Comparison of ENCODE assay signal across 9 mouse cellular contexts in the genomic region with DNA sequence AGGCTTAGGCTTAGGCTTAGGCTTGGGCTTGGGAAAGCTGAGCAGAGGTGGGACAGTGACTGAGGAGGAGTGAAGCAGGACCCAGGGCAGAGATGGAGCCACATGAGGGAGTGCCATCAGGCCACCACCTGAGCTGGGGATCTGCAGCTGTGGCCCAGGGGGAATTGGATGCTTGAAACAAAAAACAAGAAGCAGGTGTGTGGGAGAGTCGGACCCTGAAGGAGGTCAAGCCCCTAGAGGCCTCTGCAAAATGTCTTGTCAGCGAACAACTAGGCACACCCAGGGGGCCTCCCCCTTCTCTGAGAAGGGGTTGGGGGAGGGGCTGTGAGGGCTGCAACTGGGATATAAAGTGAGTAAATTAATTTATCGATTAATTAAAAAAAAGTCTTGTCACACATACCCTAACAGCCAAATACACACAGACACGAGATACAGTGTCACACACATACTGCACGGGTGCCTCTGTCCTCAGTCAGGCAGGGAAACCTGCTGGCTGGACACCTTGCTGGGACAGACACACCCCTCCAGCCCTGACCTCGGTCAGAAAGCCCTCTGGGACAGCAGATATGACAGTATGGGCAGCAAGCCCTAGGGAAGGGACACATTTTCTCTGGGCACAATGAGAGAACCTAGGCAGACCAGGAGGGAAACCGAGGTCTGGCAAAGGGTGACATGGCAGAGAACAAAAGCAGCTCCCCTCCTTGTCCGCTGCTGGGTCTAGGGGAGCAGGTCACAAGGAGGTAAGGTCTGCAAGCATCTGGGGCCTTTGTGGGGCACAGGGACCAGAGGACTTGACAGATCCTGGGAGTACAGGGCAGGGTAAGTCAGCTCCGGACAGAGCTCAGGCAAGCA. TPM values are rescaled to one million over a fixed set of nuclear protein-coding genes. Genes with fewer than 3 reads are reported as not detected.
DNase-seq lines count a peak whose midpoint lies in the region; ATAC-seq and TF ChIP-seq lines count a peak whose summit lies in the region.
"Had no signal": no experiment of that assay in that cellular context is flagged by ENCODE, and none has a peak within 500 bp of the region (broad histone marks: within the 10 kb centered on the region; RNA-seq: fewer than 3 reads in every experiment).

No protein-coding gene starts in this region.

- dilution Hi-C loops in CH12.LX (cut with MboI; ENCODE audit: extremely low pct_ligation_motif_present, extremely low pct_unique_long_range_greater_than_20kb, low sequenced_read_pairs): no loop called here

- H3K4me3 ChIP-seq in intestine, embryonic 14.5 days (ENCODE audit: low read depth, low read length): no peak overlapping the region
- H3K4me3 ChIP-seq in intestine, postnatal 0 days (ENCODE audit: low read depth, low read length): no peak overlapping the region
- no peak overlapping the region for H3K4me3 ChIP-seq in CH12.LX (replicated peaks in 1 of 3; ENCODE audit: low read depth in 2 of 3, low read length in 2 of 3, poor library complexity in 1 of 3)
- peak overlapping the region; percentile 68; the same call in 1 of the 2 replicates for H3K4me3 ChIP-seq in embryonic facial prominence, embryonic 13.5 days
- no peak overlapping the region for H3K4me3 ChIP-seq in liver, embryonic 13.5 days (replicated peaks)

- no peaks in the 10 kb centered on the region for H3K9me3 ChIP-seq in intestine, embryonic 14.5 days (ENCODE audit: control insufficient read depth, low read length)
- H3K9me3 ChIP-seq in intestine, postnatal 0 days (ENCODE audit: control insufficient read depth): no peaks in the 10 kb centered on the region
- H3K9me3 ChIP-seq in CH12.LX (replicated peaks; ENCODE audit: low read length): no peaks in the 10 kb centered on the region
- no peaks in the 10 kb centered on the region for H3K9me3 ChIP-seq in embryonic facial prominence, embryonic 13.5 days
- H3K9me3 ChIP-seq in liver, embryonic 13.5 days (replicated peaks): no peaks in the 10 kb centered on the region

- H3K27ac ChIP-seq in intestine, embryonic 14.5 days (ENCODE audit: low read depth): no peak overlapping the region
- H3K27ac ChIP-seq in intestine, postnatal 0 days (ENCODE audit: low read depth, low read length): no peak overlapping the region
- H3K27ac ChIP-seq in CH12.LX (ENCODE audit: insufficient read depth, low read depth): no peak overlapping the region
- H3K27ac ChIP-seq in embryonic facial prominence, embryonic 13.5 days: peak overlapping the region; percentile 91
- peak overlapping the region; percentile 86 for H3K27ac ChIP-seq in liver, embryonic 13.5 days

- ATAC-seq in intestine, embryonic 14.5 days (replicated peaks; ENCODE audit: low FRiP score, low TSS enrichment, low read depth): no peak
- no peak for ATAC-seq in intestine, postnatal 0 days
- ATAC-seq in embryonic facial prominence, embryonic 13.5 days (ENCODE audit: insufficient number of reproducible peaks, insufficient read depth, low FRiP score, low TSS enrichment, low read depth): no peak
- ATAC-seq in liver, embryonic 13.5 days (ENCODE audit: low read depth): no peak

- H3K4me2 ChIP-seq in intestine, embryonic 14.5 days (ENCODE audit: low read length): peak overlapping the region; percentile 64; the same call in 1 of the 2 replicates
- no peak overlapping the region for H3K4me2 ChIP-seq in intestine, postnatal 0 days (replicated peaks; ENCODE audit: low read depth)
- no peak overlapping the region for H3K4me2 ChIP-seq in CH12.LX (ENCODE audit: insufficient read depth, low read depth, poor library complexity, severe bottlenecking)
- peak overlapping the region; percentile 72 for H3K4me2 ChIP-seq in embryonic facial prominence, embryonic 13.5 days
- peak overlapping the region; percentile 92 for H3K4me2 ChIP-seq in liver, embryonic 13.5 days

- no peaks in the 10 kb centered on the region for H3K79me2 ChIP-seq in CH12.LX (replicated peaks; ENCODE audit: control insufficient read depth, extremely low read depth, insufficient read depth, poor library complexity, severe bottlenecking)

- no peak for TF ChIP-seq CTCF in intestine, postnatal 0 days (IDR thresholded peaks at IDR 0.05; ENCODE audit: low read depth)
- no peak for TF ChIP-seq CTCF in CH12.LX (conservative IDR thresholded peaks at IDR 0.05 in 1 of 2, IDR thresholded peaks at IDR 0.05 in 1 of 2; ENCODE audit: low read depth in 2 of 2, low read length in 2 of 2)

- peaks cover 16% of the 10 kb centered on the region for H3K4me1 ChIP-seq in intestine, embryonic 14.5 days (replicated peaks; ENCODE audit: control insufficient read depth, insufficient read depth, low read length)
- peaks cover 7% of the 10 kb centered on the region; the same call in 1 of the 2 replicates for H3K4me1 ChIP-seq in intestine, postnatal 0 days (replicated peaks; ENCODE audit: control insufficient read depth, insufficient read depth, low read length)
- H3K4me1 ChIP-seq in CH12.LX (ENCODE audit: control insufficient read depth in 1 of 2, insufficient read depth in 2 of 2): peaks cover 13 to 50% of the 10 kb centered on the region in 2 experiments
- peaks cover 38% of the 10 kb centered on the region for H3K4me1 ChIP-seq in embryonic facial prominence, embryonic 13.5 days
- H3K4me1 ChIP-seq in liver, embryonic 13.5 days (replicated peaks): peaks cover 61% of the 10 kb centered on the region

- no peak for DNase-seq in intestine, embryonic 14.5 days (ENCODE audit: low spot score)
- DNase-seq in CH12.LX (ENCODE audit: extremely low read depth) (peak; percentile 50), adipocyte (ENCODE audit: low spot score) (no peak)
- DNase-seq in liver, embryonic 13.5 days: no peak
- no peak for DNase-seq in right cerebral cortex, postnatal 4 days
- no peak for DNase-seq in spleen, postnatal 14 days (ENCODE audit: low spot score in 2 of 2)

- H3K27me3 ChIP-seq in intestine, embryonic 14.5 days (replicated peaks; ENCODE audit: control insufficient read depth, insufficient read depth, low read length): no peaks in the 10 kb centered on the region
- no peaks in the 10 kb centered on the region for H3K27me3 ChIP-seq in intestine, postnatal 0 days (replicated peaks; ENCODE audit: control insufficient read depth, insufficient read depth, low read length)
- H3K27me3 ChIP-seq in CH12.LX (replicated peaks): peaks cover 42% of the 10 kb centered on the region
- no peaks in the 10 kb centered on the region for H3K27me3 ChIP-seq in embryonic facial prominence, embryonic 13.5 days
- H3K27me3 ChIP-seq in liver, embryonic 13.5 days: peaks cover 19% of the 10 kb centered on the region; the same call in 1 of the 2 replicates

- TF ChIP-seq EP300 in CH12.LX (IDR thresholded peaks at IDR 0.05; ENCODE audit: low read length): peak; percentile 49; the same call in 1 of the 2 replicates

- no peaks in the 10 kb centered on the region for H3K36me3 ChIP-seq in intestine, embryonic 14.5 days (ENCODE audit: control insufficient read depth, insufficient read depth, low read length)
- no peaks in the 10 kb centered on the region for H3K36me3 ChIP-seq in intestine, postnatal 0 days (ENCODE audit: control insufficient read depth, insufficient read depth)
- no peaks in the 10 kb centered on the region for H3K36me3 ChIP-seq in CH12.LX (replicated peaks in 1 of 2; ENCODE audit: control insufficient read depth in 1 of 2, insufficient read depth in 1 of 2, low read length in 1 of 2)
- H3K36me3 ChIP-seq in embryonic facial prominence, embryonic 13.5 days: no peaks in the 10 kb centered on the region
- H3K36me3 ChIP-seq in liver, embryonic 13.5 days: no peaks in the 10 kb centered on the region

- TF ChIP-seq RAD21 in CH12.LX (IDR thresholded peaks at IDR 0.05; ENCODE audit: low read depth, low read length): no peak

- peak overlapping the region; percentile 81; the same call in 1 of the 2 replicates for H3K9ac ChIP-seq in intestine, embryonic 14.5 days (ENCODE audit: low read length)
- H3K9ac ChIP-seq in intestine, postnatal 0 days (ENCODE audit: low read depth, low read length): no peak overlapping the region
- no peak overlapping the region for H3K9ac ChIP-seq in CH12.LX (ENCODE audit: insufficient read depth, low read depth)
- peak overlapping the region; percentile 86 for H3K9ac ChIP-seq in embryonic facial prominence, embryonic 13.5 days
- peak overlapping the region; percentile 82; the same call in 1 of the 2 replicates for H3K9ac ChIP-seq in liver, embryonic 13.5 days

- in situ Hi-C loops in CH12.LX (cut with MboI; ENCODE audit: low pct_ligation_motif_present, low pct_unique_long_range_greater_than_20kb, low sequenced_read_pairs): no loop called here

- WGBS in intestine, embryonic 14.5 days: 50% methylated on average over 9 of the region's 9 CpGs
- 72% methylated on average over 9 of the region's 9 CpGs for WGBS in intestine, postnatal 0 days
- WGBS in embryonic facial prominence, embryonic 13.5 days: 41% methylated on average over 9 of the region's 9 CpGs
- WGBS in liver, embryonic 13.5 days (ENCODE audit: insufficient replicate concordance): 51% methylated on average over 9 of the region's 9 CpGs

- TF ChIP-seq POLR2A in CH12.LX (IDR thresholded peaks at IDR 0.05; ENCODE audit: low read depth, low read length): no peak

RNA-seq across cellular contexts. Expression of gene Hspa12b, which starts 0.9 kb away (rescaled TPM):
- polyA plus RNA-seq in intestine, embryonic 14.5 days (2014; fragmentation: Nextera tagmentation; extraction: Ambion mirVana): 5.4 and 6.8 TPM in 2 replicates
- polyA plus RNA-seq in intestine, postnatal 0 days (2015; fragmentation: Nextera tagmentation; extraction: Ambion mirVana): 2.1 and 2.3 TPM in 2 replicates
- total RNA-seq in CH12.LX (2012; rRNA removed): 1.3 and 1.7 TPM in 2 replicates
- total RNA-seq in CH12.LX (2014; rRNA removed): 0.24 and 0.56 TPM in 2 replicates
- 2.0 TPM in 2 replicates for polyA plus RNA-seq in CH12.LX (2012; ENCODE audit: insufficient read length, low read depth)
- polyA plus RNA-seq in embryonic facial prominence, embryonic 13.5 days (2015; fragmentation: Nextera tagmentation; extraction: Ambion mirVana): 18.2 TPM in 2 replicates
- polyA plus RNA-seq in liver, embryonic 13.5 days (2015; fragmentation: Nextera tagmentation; extraction: Ambion mirVana): 2.1 and 2.2 TPM in 2 replicates

RNA-seq across cellular contexts. Expression of gene Gm11037, which starts 7.1 kb away (rescaled TPM):
- polyA plus RNA-seq in intestine, embryonic 14.5 days (2014; fragmentation: Nextera tagmentation; extraction: Ambion mirVana): not detected in 2 replicates
- polyA plus RNA-seq in intestine, postnatal 0 days (2015; fragmentation: Nextera tagmentation; extraction: Ambion mirVana): not detected in 2 replicates
- total RNA-seq in CH12.LX (2012; rRNA removed) (not detected in 2 replicates), CH12.LX (2014; rRNA removed) (not detected in 2 replicates)
- polyA plus RNA-seq in CH12.LX (2012; ENCODE audit: insufficient read length, low read depth): not detected in 2 replicates
- not detected in 2 replicates for polyA plus RNA-seq in embryonic facial prominence, embryonic 13.5 days (2015; fragmentation: Nextera tagmentation; extraction: Ambion mirVana)
- polyA plus RNA-seq in liver, embryonic 13.5 days (2015; fragmentation: Nextera tagmentation; extraction: Ambion mirVana): not detected in 2 replicates
- total RNA-seq: left cerebral cortex, postnatal 25 days had no signal

RNA-seq across cellular contexts. Expression of gene 1700037H04Rik, which starts 33.7 kb away (rescaled TPM):
- 91.4 and 93.1 TPM in 2 replicates for polyA plus RNA-seq in intestine, embryonic 14.5 days (2014; fragmentation: Nextera tagmentation; extraction: Ambion mirVana)
- 145 and 164 TPM in 2 replicates for polyA plus RNA-seq in intestine, postnatal 0 days (2015; fragmentation: Nextera tagmentation; extraction: Ambion mirVana)
- total RNA-seq in CH12.LX (2012; rRNA removed) (25.3 and 36.5 TPM in 2 replicates), CH12.LX (2014; rRNA removed) (11.2 and 16.0 TPM in 2 replicates)
- 40.0 and 43.0 TPM in 2 replicates for polyA plus RNA-seq in CH12.LX (2012; ENCODE audit: insufficient read length, low read depth)
- 67.5 and 71.4 TPM in 2 replicates for polyA plus RNA-seq in embryonic facial prominence, embryonic 13.5 days (2015; fragmentation: Nextera tagmentation; extraction: Ambion mirVana)
- 124 and 129 TPM in 2 replicates for polyA plus RNA-seq in liver, embryonic 13.5 days (2015; fragmentation: Nextera tagmentation; extraction: Ambion mirVana)

RNA-seq across cellular contexts. Expression of gene Siglec1, which starts 39.6 kb away (rescaled TPM):
- 0.30 and 0.41 TPM in 2 replicates for polyA plus RNA-seq in intestine, embryonic 14.5 days (2014; fragmentation: Nextera tagmentation; extraction: Ambion mirVana)
- 0.20 and 0.30 TPM in 2 replicates for polyA plus RNA-seq in intestine, postnatal 0 days (2015; fragmentation: Nextera tagmentation; extraction: Ambion mirVana)
- total RNA-seq in CH12.LX (2012; rRNA removed) (0.04 TPM in 1 of 2 replicates, not detected in the other), CH12.LX (2014; rRNA removed) (not detected in 2 replicates)
- 0.05 TPM in 1 of 2 replicates, not detected in the other for polyA plus RNA-seq in CH12.LX (2012; ENCODE audit: insufficient read length, low read depth)
- polyA plus RNA-seq in embryonic facial prominence, embryonic 13.5 days (2015; fragmentation: Nextera tagmentation; extraction: Ambion mirVana): 0.07 and 0.18 TPM in 2 replicates
- polyA plus RNA-seq in liver, embryonic 13.5 days (2015; fragmentation: Nextera tagmentation; extraction: Ambion mirVana): 0.49 and 0.56 TPM in 2 replicates

RNA-seq across cellular contexts. Expression of gene Cenpb, which starts 53.7 kb away (rescaled TPM):
- polyA plus RNA-seq in intestine, embryonic 14.5 days (2014; fragmentation: Nextera tagmentation; extraction: Ambion mirVana): 8.8 and 9.5 TPM in 2 replicates
- polyA plus RNA-seq in intestine, postnatal 0 days (2015; fragmentation: Nextera tagmentation; extraction: Ambion mirVana): 15.9 and 17.4 TPM in 2 replicates
- total RNA-seq in CH12.LX (2012; rRNA removed): 24.4 and 26.8 TPM in 2 replicates
- 17.3 and 18.1 TPM in 2 replicates for total RNA-seq in CH12.LX (2014; rRNA removed)
- polyA plus RNA-seq in CH12.LX (2012; ENCODE audit: insufficient read length, low read depth): 26.1 and 26.6 TPM in 2 replicates
- 12.3 and 12.4 TPM in 2 replicates for polyA plus RNA-seq in embryonic facial prominence, embryonic 13.5 days (2015; fragmentation: Nextera tagmentation; extraction: Ambion mirVana)
- 3.5 and 4.5 TPM in 2 replicates for polyA plus RNA-seq in liver, embryonic 13.5 days (2015; fragmentation: Nextera tagmentation; extraction: Ambion mirVana)

Comparison
In these comparisons a context has a peak if more than half of its experiments do, and no peak if none do; other contexts are left out.
1. H3K4me2 ChIP-seq: peak in intestine, embryonic 14.5 days (single experiment), embryonic facial prominence, embryonic 13.5 days (single experiment) and liver, embryonic 13.5 days (single experiment); none in intestine, postnatal 0 days (single experiment) and CH12.LX (single experiment).
2. H3K9ac ChIP-seq: peak in intestine, embryonic 14.5 days (single experiment), embryonic facial prominence, embryonic 13.5 days (single experiment) and liver, embryonic 13.5 days (single experiment); none in intestine, postnatal 0 days (single experiment) and CH12.LX (single experiment).
3. H3K27ac ChIP-seq: peak in embryonic facial prominence, embryonic 13.5 days (single experiment) and liver, embryonic 13.5 days (single experiment); none in intestine, embryonic 14.5 days (single experiment), intestine, postnatal 0 days (single experiment) and CH12.LX (single experiment).